ENCODE assay signal across 24 mouse cellular contexts in genomic region chr8:124089016-124089415, GRCm38 (mm10).
"Had no signal": no experiment of that assay in that cellular context is flagged by ENCODE, and none has a peak within 500 bp of the region (broad histone marks: within the 10 kb centered on the region; RNA-seq: fewer than 3 reads in every experiment).

No protein-coding gene starts in this region.

- H3K4me2 ChIP-seq: heart, embryonic 11.5 days; heart, embryonic 13.5 days; heart, embryonic 15.5 days; hindbrain, embryonic 13.5 days; hindbrain, embryonic 15.5 days; limb, embryonic 12.5 days; liver, embryonic 11.5 days had no signal

- ATAC-seq: hindbrain, postnatal 0 days; intestine, embryonic 16.5 days had no signal

- H3K4me3 ChIP-seq: heart, adult 2 months; heart, embryonic 13.5 days; heart, embryonic 15.5 days; hindbrain, embryonic 13.5 days; hindbrain, embryonic 15.5 days; layer of hippocampus, adult 2 months; left cerebral cortex, adult 2 months; limb, embryonic 10.5 days; limb, embryonic 12.5 days had no signal

- H3K27me3 ChIP-seq: hindbrain, embryonic 15.5 days; limb, embryonic 12.5 days had no signal

- H3K4me1 ChIP-seq: heart, embryonic 13.5 days; heart, embryonic 15.5 days; limb, embryonic 10.5 days; limb, embryonic 12.5 days had no signal

- DNase-seq: gastrocnemius, postnatal 14 days; gastrocnemius, postnatal 36 days; heart, adult 11 months; heart, adult 2 months; heart, postnatal 14 days; heart, postnatal 36 days; kidney, adult 11 months; kidney, adult 8-10 months; kidney, postnatal 10 days; kidney, postnatal 25 days; kidney, postnatal 4 days; liver had no signal

- H3K27ac ChIP-seq: heart, adult 2 months; heart, embryonic 13.5 days; heart, embryonic 15.5 days; hindbrain, embryonic 13.5 days; hindbrain, embryonic 15.5 days; hindbrain, postnatal 0 days; layer of hippocampus, adult 2 months; left cerebral cortex, adult 2 months; limb, embryonic 12.5 days had no signal

- H3K9me3 ChIP-seq: hindbrain, embryonic 13.5 days; hindbrain, embryonic 15.5 days; limb, embryonic 10.5 days; limb, embryonic 12.5 days had no signal

- H3K9ac ChIP-seq: heart, embryonic 13.5 days; heart, embryonic 15.5 days; hindbrain, embryonic 13.5 days; hindbrain, embryonic 15.5 days; limb, embryonic 12.5 days had no signal

- H3K36me3 ChIP-seq: heart, embryonic 13.5 days; heart, embryonic 15.5 days; hindbrain, embryonic 13.5 days; hindbrain, embryonic 15.5 days; limb, embryonic 10.5 days; limb, embryonic 12.5 days had no signal
